Mouse (Mus musculus) frontal cortex, adult 2 months (tissue): ENCODE measurements around the gene Tmco4. TPM values are rescaled to one million over a fixed set of nuclear protein-coding genes. Genes with fewer than 3 reads are reported as not detected.

Source experiments
- DNase-seq, 2 experiments: peaks; one replicate each; pipeline ENCODE4 v3.0.0; 2022; ENCODE audit warnings: low spot score in 1 of 2; ENCODE audit errors: extremely low spot score in 1 of 2
- polyA plus RNA-seq: library from polyadenylated mRNA; depleted of rRNA; stranded (reverse); fragments of >200 nt; gene quantifications from 2 replicates; pipeline ENCODE4 v1.2.3, GENCODE M21; 2012

Tmco4 gene
- polyA plus RNA-seq, 1 experiment = 3.3 TPM

DNA sequence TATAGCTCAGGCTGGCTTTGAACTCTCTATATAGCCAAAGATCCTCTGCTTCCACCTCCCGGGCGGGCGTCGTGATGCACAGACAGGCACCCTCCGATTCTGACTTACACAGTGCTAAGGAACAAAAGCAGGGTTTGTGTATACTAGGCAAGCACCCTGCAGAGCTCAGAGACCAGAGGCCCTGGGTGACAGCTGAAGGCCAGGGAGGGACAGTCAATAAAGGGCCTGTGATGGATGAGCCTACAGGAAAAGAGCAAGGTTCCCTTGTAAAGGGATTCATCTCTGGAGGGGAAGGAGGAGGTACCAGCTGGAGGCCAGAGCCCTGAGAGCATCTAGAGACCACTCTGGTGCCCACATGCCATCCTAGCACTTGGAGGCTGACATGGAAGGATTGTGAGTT lies 80.7 kb downstream of the Tmco4 start:
- DNase-seq = no peak

DNA sequence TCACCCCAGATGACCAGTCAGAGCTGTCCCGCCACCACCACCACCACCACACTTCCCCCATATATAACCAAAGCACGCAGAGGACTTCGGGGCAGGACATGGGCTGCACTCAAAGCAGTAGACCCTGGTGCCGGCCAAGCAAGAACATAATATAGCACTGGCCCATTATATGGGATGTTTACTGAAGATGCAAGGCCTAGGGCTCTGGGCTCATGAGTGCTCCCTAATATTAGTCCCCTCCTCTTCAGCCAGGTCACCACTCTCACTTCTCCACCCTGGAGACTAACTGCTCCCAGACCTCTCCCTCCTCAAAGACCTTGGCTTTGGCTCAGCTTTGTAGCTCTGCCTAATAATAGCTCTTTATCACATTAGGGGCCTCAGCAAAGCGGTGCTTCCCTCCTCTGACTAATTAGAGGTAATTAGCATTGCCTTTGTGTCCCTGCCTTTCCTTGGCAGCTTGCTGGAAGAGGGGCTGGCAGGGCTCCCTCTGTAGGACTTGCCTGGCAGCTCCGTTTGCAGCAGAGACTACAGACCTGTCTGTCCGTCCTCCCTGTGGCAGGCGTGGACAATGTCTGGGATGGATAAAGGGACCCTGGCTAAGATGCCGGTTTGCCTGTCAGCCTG lies 81.7 kb downstream of the Tmco4 start:
- DNase-seq = peak in 1 of 2 experiments; percentile 77

DNA sequence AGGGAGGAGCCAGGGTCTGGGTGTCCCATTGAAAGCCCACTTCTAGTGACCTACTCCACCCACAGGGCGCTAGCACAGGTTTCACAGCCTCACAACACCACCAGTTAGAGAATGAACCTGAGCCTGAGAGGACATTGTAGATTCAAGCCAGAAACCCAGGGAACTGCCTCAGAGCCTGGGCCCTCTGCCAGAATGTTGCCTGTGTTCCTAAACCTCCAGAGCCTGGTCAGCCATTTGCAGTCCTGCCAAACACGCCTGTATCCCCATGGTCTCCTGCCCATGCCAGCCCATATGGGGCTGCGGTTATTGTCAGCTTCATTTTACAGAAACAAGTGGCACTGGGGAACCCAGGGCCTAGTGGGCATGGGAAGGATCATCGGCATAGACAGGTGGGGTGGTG lies 82.6 kb downstream of the Tmco4 start:
- no peak for DNase-seq

DNA sequence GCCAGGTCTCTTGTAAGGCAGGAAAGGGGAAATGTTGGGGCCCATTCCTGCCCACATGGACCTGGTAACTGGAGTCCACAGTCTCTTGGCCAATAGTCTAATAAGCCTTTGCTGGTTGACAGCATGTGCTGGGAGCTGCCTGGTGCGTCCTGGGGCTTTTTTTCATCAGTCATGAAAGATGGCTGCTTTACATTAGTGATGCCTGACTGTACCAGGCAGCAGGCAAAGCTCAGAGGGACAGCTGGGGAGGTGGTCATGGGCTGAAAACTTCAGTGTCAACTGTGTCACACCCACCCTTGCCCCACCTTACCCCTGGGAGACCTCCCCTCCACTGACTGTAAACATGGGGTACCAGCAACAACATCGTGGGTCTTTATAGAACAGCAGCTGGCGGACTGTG lies 83.1 kb downstream of the Tmco4 start:
- no peak for DNase-seq

DNA sequence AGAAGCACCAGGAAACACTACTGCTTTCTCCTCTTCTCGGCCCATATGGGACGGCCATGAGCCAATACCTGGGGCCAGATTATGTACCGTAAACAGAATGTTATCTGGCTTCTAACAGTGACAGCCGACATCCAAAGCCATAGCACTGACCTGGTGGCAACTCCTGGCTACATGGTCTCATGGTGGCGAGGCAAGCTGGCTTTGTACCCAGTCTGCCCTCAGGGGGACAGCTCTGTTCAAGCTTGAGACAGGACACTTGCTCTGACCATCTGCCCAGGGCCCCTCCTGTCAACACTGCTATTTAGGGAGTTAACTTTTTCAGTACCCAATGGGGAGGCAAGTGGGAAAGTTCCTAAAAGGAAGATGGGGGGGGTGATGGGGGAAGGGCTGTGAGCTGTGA lies 84.6 kb downstream of the Tmco4 start:
- no peak for DNase-seq

DNA sequence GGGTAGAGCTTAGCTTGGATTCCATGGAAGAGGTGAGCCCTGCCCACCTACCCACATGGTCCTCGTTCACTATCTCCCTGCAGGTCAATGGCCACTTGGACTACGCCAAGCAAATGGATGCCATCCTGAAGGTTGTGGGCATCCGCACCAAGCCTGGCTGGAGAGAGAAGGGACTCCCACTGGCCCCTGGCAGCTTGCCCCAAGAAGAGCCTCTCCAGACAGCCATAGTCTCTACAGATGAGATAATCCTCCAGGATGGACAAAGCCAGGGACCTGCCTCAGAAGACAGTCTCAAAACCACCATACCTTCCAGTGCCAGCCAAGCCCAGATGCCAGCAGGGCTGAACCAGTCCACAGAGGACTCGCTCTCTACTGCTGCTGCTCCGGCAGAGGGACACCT lies 85.3 kb downstream of the Tmco4 start:
- DNase-seq = no peak

DNA sequence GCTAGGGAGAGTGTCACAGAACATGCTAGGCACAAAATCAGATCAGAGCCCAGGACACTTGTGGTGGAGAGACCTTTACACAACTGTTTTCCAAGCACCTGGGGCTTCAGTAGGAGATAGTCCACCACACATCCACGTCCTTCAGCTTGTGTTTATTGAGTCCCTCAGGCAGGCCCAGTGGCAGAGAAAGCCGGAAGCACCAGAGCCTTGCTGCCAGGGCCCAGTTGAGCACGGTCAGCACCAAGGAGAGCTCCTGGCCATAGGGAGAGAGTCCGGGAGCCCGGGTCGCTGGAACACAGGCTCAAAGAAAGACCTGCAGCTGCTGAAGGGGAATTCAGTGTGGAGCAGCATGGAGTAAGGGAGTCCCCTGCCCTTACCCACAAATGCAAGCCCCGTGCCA lies 86.9 kb downstream of the Tmco4 start:
- no peak for DNase-seq

DNA sequence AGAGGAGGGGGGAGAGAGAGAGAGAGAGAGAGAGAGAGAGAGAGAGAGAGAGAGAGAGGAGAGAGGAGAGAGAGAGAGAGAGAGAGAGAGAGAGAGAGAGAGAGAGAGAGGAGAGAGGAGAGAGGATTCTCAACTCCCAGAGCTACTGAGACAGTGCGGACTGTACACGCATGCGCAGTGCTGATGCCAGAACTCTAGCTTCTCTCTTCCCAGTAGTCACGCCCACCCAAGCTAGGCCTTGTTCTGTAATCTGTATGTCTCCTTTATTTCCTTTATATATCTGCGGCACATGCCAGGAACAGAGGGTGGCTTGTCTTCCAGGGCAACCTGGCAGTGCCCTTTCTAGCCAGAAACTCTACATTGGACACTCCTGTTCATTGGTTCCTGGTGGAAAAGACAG lies 92.1 kb downstream of the Tmco4 start:
- DNase-seq = peak in 1 of 2 experiments; percentile 54

DNA sequence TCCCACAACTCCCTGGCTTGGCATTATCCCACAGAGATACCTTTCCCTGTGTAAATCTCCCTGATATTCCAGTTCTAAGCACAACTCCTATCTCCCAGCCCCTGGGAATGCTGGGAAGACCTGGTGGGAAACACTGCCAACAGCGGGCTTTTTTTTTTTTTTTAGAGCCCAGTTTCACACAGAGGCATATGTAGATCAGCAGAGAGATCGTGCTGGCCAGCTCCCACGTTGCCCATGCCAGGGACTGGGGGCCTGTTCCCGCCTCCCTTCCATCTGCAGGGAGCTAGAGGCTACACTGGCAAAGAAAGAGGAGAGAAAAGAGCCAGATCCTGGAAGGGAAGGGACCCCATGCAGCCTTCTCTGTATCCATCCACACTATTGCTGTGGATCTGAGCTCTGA lies 95.6 kb downstream of the Tmco4 start:
- DNase-seq = peak; percentile 60 to 77

DNA sequence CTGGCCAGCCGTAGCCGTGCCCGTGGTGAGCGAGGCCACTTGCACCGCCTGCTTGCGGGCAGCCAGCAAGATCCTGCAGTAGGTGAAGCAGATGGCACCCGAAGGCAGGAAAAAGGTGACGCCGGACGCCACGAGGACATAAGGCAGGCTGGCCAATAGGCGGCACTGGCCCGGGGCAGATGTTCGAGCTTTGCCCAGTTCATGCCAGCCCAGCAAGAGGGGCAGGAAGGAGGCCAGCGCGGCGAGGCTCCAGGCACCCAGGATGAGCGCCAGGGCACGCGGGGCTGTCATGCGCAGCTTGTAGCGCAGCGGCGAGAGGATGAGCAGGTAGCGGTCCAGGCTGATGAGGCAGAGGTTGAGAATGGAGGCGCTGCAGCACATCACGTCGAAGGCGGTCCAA lies 101.4 kb downstream of the Tmco4 start:
- no peak for DNase-seq

DNA sequence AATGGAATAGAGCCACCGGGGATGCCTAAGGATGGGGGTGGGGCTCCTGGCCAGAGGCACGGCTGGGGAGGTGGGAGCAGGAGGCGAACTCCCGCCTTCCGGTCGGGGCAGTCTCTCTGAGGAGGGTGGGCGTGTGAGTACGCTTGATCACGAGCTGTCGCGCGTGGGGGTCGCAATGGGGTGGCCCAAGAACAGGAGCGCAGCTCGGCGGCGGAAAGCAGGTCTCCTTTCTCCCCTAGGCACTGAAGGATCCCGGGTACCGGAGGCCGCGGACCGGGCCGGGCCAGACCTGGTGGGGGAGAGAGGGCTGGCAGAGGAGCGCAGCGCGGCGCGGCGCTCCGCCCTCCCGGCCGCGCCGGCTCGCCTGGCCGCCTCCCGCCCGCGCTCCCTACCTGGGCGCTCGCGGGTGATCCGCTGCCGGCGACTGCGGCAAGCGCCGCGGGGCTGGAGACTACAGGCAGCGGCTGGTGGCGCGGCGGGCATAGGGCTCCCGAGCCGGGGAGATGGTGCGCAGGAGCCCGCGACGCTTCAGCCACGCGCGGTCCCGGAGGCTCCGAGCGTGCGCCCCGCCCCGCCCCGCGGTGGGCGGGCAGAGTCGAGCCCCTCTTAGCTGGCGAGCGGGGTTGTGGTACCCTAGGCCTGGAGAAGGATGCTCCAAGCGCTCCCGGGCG lies 102.5 kb downstream of the Tmco4 start, which contains the start of gene Htr6:
Gene Htr6 (minus strand): TSS at position 530 of the 671 bp plus-strand sequence.
- peak in 1 of 2 experiments; percentile 52 for DNase-seq

DNA sequence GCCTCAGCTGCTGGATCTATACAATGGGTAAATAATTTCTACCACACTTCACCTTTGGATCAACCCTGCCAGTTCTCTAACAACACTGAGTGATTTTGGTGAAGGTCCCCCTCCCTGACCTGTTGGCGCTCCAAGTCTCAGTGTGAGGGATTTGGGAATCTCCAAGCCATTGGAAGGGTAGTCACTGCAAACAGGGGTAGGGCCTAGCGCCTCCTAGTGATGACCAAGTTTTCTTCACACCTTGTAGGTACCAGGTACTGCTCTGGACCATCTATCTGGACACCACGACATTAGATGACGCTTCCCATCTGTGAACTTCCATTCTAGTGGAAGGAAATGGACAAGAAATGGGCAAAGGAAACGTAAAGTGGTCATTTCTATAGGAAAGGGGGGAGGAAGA lies 103.2 kb downstream of the Tmco4 start:
- DNase-seq = peak in 1 of 2 experiments; percentile 76

DNA sequence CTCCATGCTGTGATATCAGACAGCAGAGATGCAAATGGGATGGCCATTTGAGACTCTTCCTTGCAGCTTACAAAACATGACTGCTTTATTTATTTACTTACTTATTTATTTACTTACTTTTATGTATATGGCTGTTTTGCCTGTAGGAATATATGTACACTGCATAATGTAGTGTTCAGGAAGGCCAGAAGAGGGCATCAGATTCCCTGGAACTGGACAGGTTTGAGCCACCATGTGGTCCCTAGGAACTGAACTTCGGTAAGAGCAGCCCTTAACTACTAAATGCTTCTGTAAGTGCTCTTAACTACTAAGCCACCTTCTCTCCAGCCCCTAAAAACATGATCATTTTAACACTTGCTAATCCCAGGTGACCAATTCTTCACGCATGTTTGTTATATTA lies 105.6 kb downstream of the Tmco4 start:
- DNase-seq = peak in 1 of 2 experiments; percentile 62

DNA sequence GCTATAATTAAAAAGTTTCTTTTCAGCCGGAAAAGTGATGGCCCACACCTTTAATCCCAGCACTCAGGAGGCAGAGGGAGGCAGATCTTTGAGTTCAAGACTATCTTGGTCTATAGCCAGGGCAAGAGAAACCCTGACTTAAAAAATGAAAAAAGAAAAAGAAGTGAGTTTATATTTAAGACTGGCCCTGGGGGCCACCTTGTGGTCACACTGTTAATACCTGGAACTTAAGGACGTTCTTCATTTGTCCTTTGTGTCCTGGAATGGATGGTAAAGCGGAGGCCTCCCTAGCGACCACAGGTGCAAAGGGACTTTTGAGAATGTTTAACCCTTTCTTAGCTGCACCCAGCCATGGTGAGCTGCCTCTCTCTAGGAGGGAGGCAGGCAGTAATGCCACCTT lies 106.0 kb downstream of the Tmco4 start:
- no peak for DNase-seq

DNA sequence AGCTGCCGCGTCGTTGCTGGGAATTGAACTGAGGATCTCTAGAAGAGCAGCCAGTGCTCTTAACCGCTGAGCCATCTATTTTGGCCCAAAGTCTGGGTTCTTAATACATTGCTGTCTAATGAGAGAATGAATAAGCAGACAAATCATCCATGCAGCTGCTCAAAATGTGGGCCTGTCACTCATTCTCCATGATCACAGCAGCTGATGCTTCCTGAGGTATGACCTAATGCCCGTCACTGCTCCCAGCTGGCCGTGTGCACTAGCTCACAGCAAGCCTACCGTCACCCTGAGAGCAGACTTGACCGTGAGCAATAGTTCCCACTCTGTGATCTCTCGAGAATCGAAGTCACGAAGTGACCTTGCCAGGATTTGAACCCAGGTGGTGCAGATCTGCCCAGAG lies 106.8 kb downstream of the Tmco4 start:
- no peak for DNase-seq

DNA sequence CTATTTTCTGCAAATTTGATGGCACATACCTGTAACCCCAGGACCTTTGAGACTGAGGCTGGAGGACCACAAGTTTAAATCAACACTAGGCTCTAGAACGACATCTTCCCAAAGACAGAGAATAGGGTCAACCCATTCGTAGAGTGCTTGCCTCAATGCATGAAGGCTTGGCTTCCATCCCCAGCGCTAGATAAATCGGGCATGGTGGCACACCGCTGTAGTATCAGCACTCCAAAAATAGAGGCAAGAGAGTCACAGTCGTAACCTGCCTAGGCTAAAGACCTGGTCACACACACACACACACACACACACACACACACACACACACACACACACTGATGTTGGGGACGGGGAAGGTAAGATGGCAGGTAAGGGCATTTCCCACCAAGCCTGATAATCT lies 107.6 kb downstream of the Tmco4 start:
- no peak for DNase-seq

DNA sequence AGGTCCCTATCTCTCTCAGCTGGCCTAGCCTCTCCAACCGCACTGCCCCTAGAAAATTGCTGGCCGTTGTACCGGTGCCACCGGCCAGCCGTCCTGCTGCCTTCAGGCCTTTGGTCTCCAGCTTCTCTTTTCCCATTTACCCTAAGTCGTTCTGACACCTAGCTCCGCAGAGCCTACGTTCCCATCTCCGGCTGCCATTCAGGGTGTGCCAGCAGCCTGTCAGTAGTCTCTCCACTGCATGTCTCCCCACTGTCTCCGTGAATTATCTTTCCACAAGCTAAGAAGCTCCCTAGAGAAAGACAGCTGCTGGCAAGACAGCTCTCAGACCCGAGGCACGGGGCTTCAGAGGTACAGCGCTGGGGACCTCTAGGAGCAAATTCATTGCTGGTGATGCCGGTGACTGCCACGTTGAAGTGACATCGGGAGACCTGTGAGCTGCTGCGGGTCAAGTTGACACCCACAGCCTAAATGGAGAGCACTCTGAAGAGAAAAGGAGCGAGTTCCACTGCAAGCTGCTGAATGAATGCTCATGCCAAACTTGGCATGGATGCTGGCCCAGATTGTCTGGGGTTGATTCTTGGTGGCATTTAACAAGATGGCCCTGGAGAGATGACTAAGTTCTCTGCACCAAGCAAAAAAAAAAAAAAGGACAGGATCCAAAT lies 108.7 kb downstream of the Tmco4 start:
- DNase-seq = peak in 1 of 2 experiments; percentile 66

DNA sequence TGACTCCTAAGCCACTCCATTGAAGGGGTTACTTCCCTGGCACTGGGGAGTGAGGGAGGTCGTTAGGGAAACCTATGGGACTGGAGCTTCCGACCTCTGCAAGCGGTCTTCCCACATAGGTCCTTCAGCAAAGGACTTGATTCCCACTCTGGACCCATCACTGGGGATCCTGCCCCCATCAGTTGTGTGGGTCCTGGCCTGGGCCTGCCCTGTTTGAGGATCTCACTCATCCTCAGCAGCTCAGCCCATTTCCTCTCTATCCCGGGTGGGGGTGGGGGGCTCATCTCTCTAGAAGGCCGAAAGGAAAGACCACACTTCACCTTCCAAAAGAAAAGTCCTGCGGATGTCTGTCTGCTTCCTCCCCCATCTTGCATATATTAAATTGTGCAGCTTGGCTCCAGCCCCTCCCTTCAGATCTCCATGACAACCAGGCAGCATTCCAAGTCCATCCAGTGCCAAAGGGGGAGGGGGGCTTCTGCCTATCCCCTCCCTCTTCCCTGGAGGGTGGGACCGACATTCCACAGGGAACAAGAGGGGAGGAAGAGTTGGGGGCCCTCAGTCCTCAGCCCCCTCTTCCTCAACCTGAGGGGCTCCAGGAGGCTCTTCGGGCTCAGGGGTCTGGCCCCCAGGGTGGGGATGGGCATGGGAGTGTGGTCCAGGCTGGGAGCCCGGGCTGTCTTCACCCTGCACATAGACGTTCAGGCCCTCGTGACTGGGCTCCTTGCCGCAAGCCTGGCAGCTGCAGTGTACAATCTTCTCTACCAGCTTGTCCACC lies 110.3 kb downstream of the Tmco4 start:
- DNase-seq = peak in 1 of 2 experiments; percentile 57

DNA sequence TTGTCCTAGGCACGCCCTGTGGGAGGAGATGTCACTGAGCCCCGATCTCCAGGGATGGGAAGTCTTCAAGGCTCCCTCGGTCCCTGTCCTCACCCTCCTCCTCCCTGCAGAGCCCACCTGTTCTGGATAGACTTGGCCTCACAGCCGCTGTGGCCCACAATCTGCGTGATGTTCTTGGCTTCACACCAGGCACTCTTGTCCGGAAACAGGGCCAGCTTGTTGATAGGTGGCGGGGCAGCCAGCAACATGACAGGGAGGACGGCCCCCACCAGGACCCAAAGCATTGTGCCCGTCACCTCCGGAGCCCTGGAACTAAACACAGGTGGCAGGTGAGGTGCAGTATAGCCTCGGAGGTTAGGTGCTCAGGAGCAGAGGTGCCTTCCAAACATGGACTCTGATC lies 112.6 kb downstream of the Tmco4 start:
- no peak for DNase-seq

DNA sequence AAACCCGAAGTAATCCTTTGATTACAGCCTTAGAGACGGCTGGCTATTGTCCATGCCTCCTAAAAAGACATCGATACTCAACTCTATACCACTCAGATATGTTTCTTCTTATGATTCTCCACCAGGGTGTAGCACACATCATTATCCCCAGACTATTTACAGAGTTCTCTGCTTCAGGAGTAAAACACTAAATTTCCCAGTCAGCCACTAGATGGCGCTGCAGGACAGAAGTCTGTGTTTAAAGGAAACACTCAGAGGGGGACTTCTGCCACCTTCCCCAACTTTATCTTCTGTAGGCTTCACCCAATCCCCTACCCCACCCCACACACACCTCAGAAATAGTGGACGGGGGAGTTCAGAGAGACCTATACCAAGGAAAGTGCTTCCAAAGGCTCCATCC lies 113.3 kb downstream of the Tmco4 start:
- peak; percentile 70 to 95 for DNase-seq

DNA sequence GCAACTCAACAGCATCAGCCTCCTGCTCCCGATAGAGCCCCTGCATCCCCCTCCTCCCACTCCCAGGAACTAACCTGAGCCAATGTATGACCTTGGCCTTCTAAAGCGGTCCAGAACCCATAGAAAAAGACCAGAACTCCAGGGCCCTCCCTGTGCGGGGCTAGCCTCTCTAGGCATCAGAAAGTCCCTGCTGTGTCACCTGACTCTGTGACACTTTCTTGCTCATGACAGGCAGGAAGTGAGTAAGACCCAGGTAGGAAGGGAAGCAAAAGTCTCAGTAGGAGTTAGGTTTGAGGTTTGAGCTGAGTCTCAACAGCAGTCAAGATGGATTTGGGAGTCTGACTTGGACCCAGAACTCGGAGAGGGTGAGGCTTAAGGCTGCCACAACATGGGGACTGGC lies 114.3 kb downstream of the Tmco4 start:
- no peak for DNase-seq
